Comparison of ENCODE assay signal across 8 mouse cellular contexts in genomic region chr13:73803450-73804178, GRCm38 (mm10). TPM values are rescaled to one million over a fixed set of nuclear protein-coding genes. Genes with fewer than 3 reads are reported as not detected.
DNase-seq lines count a peak whose midpoint lies in the region; ATAC-seq and TF ChIP-seq lines count a peak whose summit lies in the region.

No protein-coding gene starts in this region.

- peak; percentile 72 for ATAC-seq in kidney, postnatal 0 days (replicated peaks; ENCODE audit: low FRiP score, low read depth)
- ATAC-seq in hindbrain, embryonic 11.5 days (ENCODE audit: low FRiP score): no peak

- WGBS in kidney, postnatal 0 days: 83% methylated on average over 8 of the region's 8 CpGs
- WGBS in hindbrain, embryonic 11.5 days: 89% methylated on average over 8 of the region's 8 CpGs

- no peak overlapping the region for H3K4me2 ChIP-seq in kidney, postnatal 0 days (ENCODE audit: low read length)
- no peak overlapping the region for H3K4me2 ChIP-seq in hindbrain, embryonic 11.5 days (replicated peaks; ENCODE audit: low read depth, low read length)

- TF ChIP-seq CTCF in kidney, postnatal 0 days (IDR thresholded peaks at IDR 0.05; ENCODE audit: low read depth): no peak

- no peaks in the 10 kb centered on the region for H3K4me1 ChIP-seq in kidney, postnatal 0 days (replicated peaks; ENCODE audit: insufficient read depth, low read length)
- H3K4me1 ChIP-seq in hindbrain, embryonic 11.5 days (replicated peaks; ENCODE audit: control insufficient read depth, insufficient read depth, low read length): no peaks in the 10 kb centered on the region

- H3K9ac ChIP-seq in kidney, postnatal 0 days (ENCODE audit: low read depth, low read length): no peak overlapping the region
- H3K9ac ChIP-seq in hindbrain, embryonic 11.5 days (ENCODE audit: low read depth, low read length): no peak overlapping the region

- H3K27ac ChIP-seq in kidney, postnatal 0 days: no peak overlapping the region
- H3K27ac ChIP-seq in hindbrain, embryonic 11.5 days (ENCODE audit: low read depth, low read length): no peak overlapping the region

- H3K27me3 ChIP-seq in kidney, postnatal 0 days (ENCODE audit: insufficient read depth, low read length): no peaks in the 10 kb centered on the region
- no peaks in the 10 kb centered on the region for H3K27me3 ChIP-seq in hindbrain, embryonic 11.5 days (ENCODE audit: control insufficient read depth, insufficient read depth, low read length)

- peak; percentile 9 for DNase-seq in thymus, postnatal 25 days
- DNase-seq in thymus, postnatal 4 days: no peak
- DNase-seq in gastrocnemius, postnatal 4 days (ENCODE audit: low spot score in 2 of 2): peak; percentile 28 to 47
- DNase-seq in kidney, postnatal 0 days (ENCODE audit: low spot score): peak; percentile 36
- DNase-seq in lung, postnatal 4 days: peak; percentile 75 to 84
- DNase-seq in neural tube, embryonic 10.5 days (ENCODE audit: extremely low spot score, low spot score): no peak
- DNase-seq in hindbrain, embryonic 11.5 days (ENCODE audit: low spot score): no peak
- DNase-seq in cerebellum, adult 9-10 months: no peak

- H3K4me3 ChIP-seq in kidney, postnatal 0 days (replicated peaks; ENCODE audit: low read depth, low read length): no peak overlapping the region
- H3K4me3 ChIP-seq in hindbrain, embryonic 11.5 days (ENCODE audit: low read depth, low read length): no peak overlapping the region

- no peaks in the 10 kb centered on the region for H3K9me3 ChIP-seq in kidney, postnatal 0 days (replicated peaks; ENCODE audit: low read length)
- H3K9me3 ChIP-seq in hindbrain, embryonic 11.5 days (ENCODE audit: control insufficient read depth, low read length): no peaks in the 10 kb centered on the region

- H3K36me3 ChIP-seq in kidney, postnatal 0 days (ENCODE audit: insufficient read depth, low read length): peaks cover 41% of the 10 kb centered on the region
- peaks cover 7% of the 10 kb centered on the region; the same call in 1 of the 2 replicates for H3K36me3 ChIP-seq in hindbrain, embryonic 11.5 days (ENCODE audit: control insufficient read depth, insufficient read depth, low read length)

RNA-seq across cellular contexts. Expression of gene Nkd2, which starts 43.8 kb away (rescaled TPM):
- 1 to 10 TPM; 2.9 to 5.0 TPM for total RNA-seq in gastrocnemius, postnatal 4 days (2021)
- polyA plus RNA-seq in kidney, postnatal 0 days (2015; fragmentation: Nextera tagmentation; extraction: Ambion mirVana): 8.9 and 10.1 TPM in 2 replicates
- polyA plus RNA-seq in hindbrain, embryonic 11.5 days (2014; fragmentation: Nextera tagmentation; extraction: Ambion mirVana): 14.7 TPM in 2 replicates

Comparison
In these comparisons a context has a peak if more than half of its experiments do, and no peak if none do; other contexts are left out.
1. DNase-seq: peak in thymus, postnatal 25 days (single experiment), gastrocnemius, postnatal 4 days (2 of 2), kidney, postnatal 0 days (single experiment) and lung, postnatal 4 days (2 of 2); none in thymus, postnatal 4 days (single experiment), neural tube, embryonic 10.5 days (single experiment), hindbrain, embryonic 11.5 days (single experiment) and cerebellum, adult 9-10 months (single experiment).